Mouse (Mus musculus) cortical plate, adult 2 months (tissue): ENCODE results near the gene Aknad1.

ENCODE experiments used
- CTCF ChIP-seq: fragments of 200-500 bp; IDR thresholded peaks from 2 replicates; pipeline ENCODE4 v1.5.1; 2011; ENCODE audit warnings: mild to moderate bottlenecking, control low read depth, low read length; ENCODE audit not compliant: insufficient read depth; ENCODE audit errors: extremely low read depth
- POLR2A ChIP-seq: fragments of 200-500 bp; IDR thresholded peaks from 2 replicates; pipeline ENCODE4 v1.6.1; 2011; ENCODE audit warnings: mild to moderate bottlenecking, low read length, control low read depth; ENCODE audit not compliant: insufficient read depth; ENCODE audit errors: extremely low read depth

GRCm38 (mm10) chr3:108790499-108790898 lies 51.0 kb downstream of the Aknad1 start:
- TF ChIP-seq POLR2A (no peak), CTCF (no peak)
